Mouse (Mus musculus): ENCODE measurements around the gene Tsga13. TPM values are rescaled to one million over a fixed set of nuclear protein-coding genes. Genes with fewer than 3 reads are reported as not detected.

Gene Tsga13
- 0.15 and 0.35 TPM in 2 replicates for polyA plus RNA-seq (2015; fragmentation: Nextera tagmentation; extraction: Ambion mirVana)

DNA sequence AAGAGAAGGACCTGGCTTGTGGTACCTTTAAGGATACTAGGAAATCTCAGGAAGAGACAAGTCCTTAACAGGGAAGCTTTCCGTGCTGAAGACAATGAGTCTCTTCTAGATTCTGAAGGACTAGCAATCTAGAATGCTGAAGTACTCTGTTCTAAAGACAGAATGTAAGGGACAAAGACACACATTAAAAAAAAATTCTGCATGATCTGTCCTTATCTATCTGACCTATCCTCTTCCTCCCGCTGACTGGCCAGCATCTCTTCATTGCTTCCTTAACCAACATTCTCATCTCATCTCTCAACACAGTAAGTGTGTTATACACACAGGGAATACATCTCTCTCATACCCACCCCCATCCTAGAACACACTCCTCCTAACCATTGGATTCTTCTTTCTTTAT, at the start of gene Tsga13:
TSS of gene Tsga13 (minus strand) at position 101 of the 400 bp plus-strand sequence.
- Histone ChIP-seq H3K4me1 (no peaks in the 10 kb centered on the region), H3K4me2 (no peak within 1 kb of the TSS), H3K27ac (no peak within 1 kb of the TSS), H3K27me3 (replicated peaks) (no peaks in the 10 kb centered on the region), H3K9me3 (no peaks in the 10 kb centered on the region), H3K4me3 (replicated peaks) (no peak within 1 kb of the TSS), H3K9ac (no peak within 1 kb of the TSS), H3K36me3 (no peaks in the 10 kb centered on the region)
- WGBS = 90% methylated on average over 2 of the region's 2 CpGs
- ATAC-seq (ENCODE audit: insufficient read depth, low FRiP score, low read depth) = no peak

DNA sequence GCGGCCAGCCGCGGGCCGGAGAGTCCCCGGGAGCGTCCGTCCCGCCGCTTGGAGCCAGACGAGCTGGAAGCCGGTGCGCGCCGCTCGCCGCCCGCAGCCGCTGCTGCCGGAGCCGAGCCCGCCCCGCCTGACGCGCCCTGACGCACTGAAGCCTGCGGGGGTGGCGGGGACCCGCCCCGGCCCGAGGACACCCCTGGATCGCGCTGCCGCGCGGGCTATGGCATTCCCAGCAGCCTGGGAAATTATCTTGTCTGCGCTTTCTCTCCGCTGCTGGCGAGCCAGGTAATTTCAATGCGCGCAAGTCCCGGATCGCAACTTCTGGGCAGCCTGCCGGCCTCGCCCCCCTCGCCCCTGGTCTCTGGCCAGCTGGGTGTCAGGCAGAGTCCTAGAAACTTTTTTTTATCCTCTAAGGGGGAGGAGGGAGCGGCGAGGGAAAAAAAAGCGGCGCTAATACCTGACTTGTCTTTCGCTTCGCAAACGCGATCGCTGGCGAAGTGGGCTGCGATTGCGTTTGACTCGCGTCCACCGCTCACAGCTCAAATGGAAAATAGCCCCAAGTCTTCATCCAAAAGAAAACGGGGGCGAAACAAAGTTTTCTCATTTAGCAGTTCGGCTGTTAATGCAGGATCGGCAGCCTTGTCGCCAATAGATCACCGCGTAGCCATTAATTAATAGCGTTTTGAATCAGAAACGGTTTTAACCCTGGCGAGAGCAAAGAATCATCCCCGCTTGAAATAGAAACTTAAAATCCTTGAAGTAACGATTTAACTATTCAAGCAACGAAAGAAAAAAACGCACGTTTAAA, 43.6 kb upstream of the Tsga13 start, which contains the start of gene Klf14:
TSS of gene Klf14 (minus strand) at position 343 of the 805 bp plus-strand sequence.
- ATAC-seq (ENCODE audit: insufficient read depth, low FRiP score, low read depth) = peak; percentile 47; the same call in 1 of the 2 replicates
- under 1% methylated on average over 71 of the region's 75 CpGs for WGBS
- Histone ChIP-seq H3K4me1 (0 out of 2 replicates have a peak, but pooled peaks cover 5% of the 10 kb centered on the region), H3K27ac (peak within 1 kb of the TSS; percentile 21; the same call in 1 of the 2 replicates), H3K36me3 (0 out of 2 replicates have a peak, but pooled peaks cover 3% of the 10 kb centered on the region), H3K4me2 (peak within 1 kb of the TSS; percentile 93), H3K9me3 (peaks cover 22% of the 10 kb centered on the region), H3K27me3 (replicated peaks) (peaks cover 43% of the 10 kb centered on the region), H3K9ac (no peak within 1 kb of the TSS), H3K4me3 (replicated peaks) (peak within 1 kb of the TSS; percentile 54)

DNA sequence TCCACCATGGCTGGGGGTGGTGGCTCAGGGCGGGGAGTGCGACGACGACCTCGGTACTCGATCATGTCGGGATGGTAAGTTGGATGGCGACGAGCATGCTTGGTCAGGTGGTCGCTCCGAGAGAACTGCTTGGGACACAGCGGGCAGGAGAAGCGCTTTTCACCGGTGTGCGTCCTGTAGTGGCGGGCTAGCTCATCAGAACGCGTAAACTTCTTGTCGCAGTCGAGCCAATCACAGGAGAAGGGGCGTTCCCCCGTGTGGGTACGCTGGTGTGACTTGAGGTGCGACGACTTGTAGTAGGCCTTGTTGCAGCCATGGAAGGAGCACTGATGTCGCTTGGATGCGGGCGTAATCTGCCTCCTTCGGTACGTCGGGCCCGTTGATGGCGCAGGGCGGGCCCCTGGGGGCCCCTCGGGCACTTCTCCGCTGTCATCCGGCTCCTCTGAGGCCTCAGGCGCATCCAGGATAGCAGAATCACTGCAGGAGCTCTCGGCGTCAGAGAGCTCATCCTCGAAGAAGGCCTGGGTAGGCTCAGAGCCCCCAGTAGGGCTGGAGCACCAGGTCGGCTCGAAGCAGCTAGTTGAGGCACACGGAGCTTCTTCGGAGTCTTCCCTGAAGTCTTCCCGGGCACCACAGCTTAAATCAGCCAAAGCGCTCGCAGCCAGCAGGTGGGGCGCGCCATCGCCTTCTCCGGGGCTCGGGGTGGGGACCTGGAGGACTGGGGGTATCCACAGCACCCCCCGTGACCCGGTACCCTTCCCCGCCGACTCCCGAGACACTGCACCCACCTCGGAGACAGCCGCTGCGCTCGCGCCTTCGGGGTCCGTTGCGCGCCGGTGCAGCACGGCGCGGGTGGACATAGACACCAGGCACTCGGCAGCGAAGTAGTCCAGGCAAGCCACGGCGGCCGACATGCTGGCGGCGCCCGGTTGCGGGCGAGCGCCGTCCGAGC, 42.7 kb upstream of the Tsga13 start:
- ATAC-seq (ENCODE audit: insufficient read depth, low FRiP score, low read depth) = peak; percentile 22; the same call in 1 of the 2 replicates
- Histone ChIP-seq H3K9me3 (peaks cover 22% of the 10 kb centered on the region), H3K27me3 (replicated peaks) (peaks cover 38% of the 10 kb centered on the region), H3K9ac (no peak overlapping the region), H3K4me2 (peak overlapping the region; percentile 93), H3K27ac (peak overlapping the region; percentile 21; the same call in 1 of the 2 replicates), H3K4me3 (replicated peaks) (peak overlapping the region; percentile 54), H3K36me3 (0 out of 2 replicates have a peak, but pooled peaks cover 3% of the 10 kb centered on the region), H3K4me1 (0 out of 2 replicates have a peak, but pooled peaks cover 5% of the 10 kb centered on the region)
- WGBS = 5% methylated on average over 84 of the region's 84 CpGs

DNA sequence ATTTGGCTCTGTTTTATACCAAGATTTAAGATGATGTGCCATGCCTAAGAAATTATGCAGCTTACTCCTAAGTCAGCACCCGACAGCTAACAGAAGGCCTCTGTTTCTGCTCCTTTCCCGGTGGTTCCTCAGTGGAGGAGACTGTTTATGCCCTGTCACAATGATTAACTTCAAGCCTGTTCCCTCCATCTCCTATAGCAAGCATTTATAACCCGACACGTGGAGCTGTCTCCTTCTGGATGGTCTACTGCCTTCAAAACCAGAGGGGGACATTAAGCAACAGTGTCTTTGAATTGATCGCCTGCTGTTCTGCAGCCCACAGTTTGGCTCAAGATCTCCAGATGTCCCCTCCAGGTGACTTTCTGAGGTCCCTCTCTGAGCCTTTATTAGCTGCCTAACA, 23.9 kb upstream of the Tsga13 start:
- Histone ChIP-seq H3K4me3 (replicated peaks) (no peak overlapping the region), H3K4me2 (no peak overlapping the region), H3K4me1 (no peaks in the 10 kb centered on the region), H3K36me3 (no peaks in the 10 kb centered on the region), H3K27ac (no peak overlapping the region), H3K9me3 (no peaks in the 10 kb centered on the region), H3K9ac (no peak overlapping the region), H3K27me3 (replicated peaks) (no peaks in the 10 kb centered on the region)
- 33% methylated on average over 5 of the region's 5 CpGs for WGBS
- ATAC-seq (ENCODE audit: insufficient read depth, low FRiP score, low read depth) = no peak

DNA sequence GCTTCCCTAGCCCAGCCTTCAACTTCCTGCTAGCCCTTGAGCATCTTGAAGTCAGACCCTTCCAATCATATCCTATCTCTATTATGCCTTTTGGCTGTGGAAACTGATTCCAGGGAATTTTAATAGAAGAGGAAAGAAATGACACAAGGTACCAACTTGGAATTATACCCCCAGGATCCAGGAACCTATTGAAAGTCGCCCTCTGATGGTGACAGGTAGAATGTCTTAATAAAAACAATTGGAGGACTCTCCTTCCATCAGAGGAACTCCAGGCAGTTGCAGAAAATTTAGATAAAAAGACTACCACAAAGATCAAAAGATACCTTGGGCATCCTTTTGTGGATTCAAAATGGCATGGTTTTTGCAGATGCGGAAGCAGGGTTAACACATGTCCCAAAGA, 7.4 kb upstream of the Tsga13 start:
- no peak for ATAC-seq (ENCODE audit: insufficient read depth, low FRiP score, low read depth)
- no peaks in the 10 kb centered on the region for H3K27me3 ChIP-seq (replicated peaks)
- no peaks in the 10 kb centered on the region for H3K36me3 ChIP-seq
- H3K9me3 ChIP-seq = no peaks in the 10 kb centered on the region
- H3K4me1 ChIP-seq = no peaks in the 10 kb centered on the region
- no peak overlapping the region for H3K4me3 ChIP-seq (replicated peaks)
- no peak overlapping the region for H3K4me2 ChIP-seq
- H3K27ac ChIP-seq = no peak overlapping the region
- WGBS = 44% methylated on average over 2 of the region's 2 CpGs
- no peak overlapping the region for H3K9ac ChIP-seq

DNA sequence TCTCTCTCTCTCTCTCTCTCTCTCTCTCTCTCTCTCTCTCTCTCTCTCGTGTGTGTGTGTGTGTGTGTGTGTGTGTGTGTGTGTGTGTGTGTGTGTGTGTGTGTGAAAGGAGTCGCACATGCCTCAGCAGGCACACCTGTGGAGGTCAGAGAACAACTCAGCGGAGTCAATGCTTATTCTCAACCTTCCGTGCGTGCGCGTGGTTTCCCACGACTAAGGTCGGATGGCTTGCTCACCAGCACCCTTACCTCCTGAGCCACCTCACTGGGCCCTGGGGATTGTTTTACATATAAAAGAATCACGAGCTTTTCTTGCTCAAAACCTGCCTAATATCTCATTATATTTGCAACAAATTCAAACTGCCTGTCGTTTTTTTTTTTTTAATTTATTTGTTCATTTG, 6.5 kb upstream of the Tsga13 start:
- no peak for ATAC-seq (ENCODE audit: insufficient read depth, low FRiP score, low read depth)
- Histone ChIP-seq H3K4me2 (no peak overlapping the region), H3K36me3 (no peaks in the 10 kb centered on the region), H3K4me1 (no peaks in the 10 kb centered on the region), H3K4me3 (replicated peaks) (no peak overlapping the region), H3K27me3 (replicated peaks) (no peaks in the 10 kb centered on the region), H3K27ac (no peak overlapping the region), H3K9me3 (no peaks in the 10 kb centered on the region), H3K9ac (no peak overlapping the region)
- 59% methylated on average over 10 of the region's 11 CpGs for WGBS

DNA sequence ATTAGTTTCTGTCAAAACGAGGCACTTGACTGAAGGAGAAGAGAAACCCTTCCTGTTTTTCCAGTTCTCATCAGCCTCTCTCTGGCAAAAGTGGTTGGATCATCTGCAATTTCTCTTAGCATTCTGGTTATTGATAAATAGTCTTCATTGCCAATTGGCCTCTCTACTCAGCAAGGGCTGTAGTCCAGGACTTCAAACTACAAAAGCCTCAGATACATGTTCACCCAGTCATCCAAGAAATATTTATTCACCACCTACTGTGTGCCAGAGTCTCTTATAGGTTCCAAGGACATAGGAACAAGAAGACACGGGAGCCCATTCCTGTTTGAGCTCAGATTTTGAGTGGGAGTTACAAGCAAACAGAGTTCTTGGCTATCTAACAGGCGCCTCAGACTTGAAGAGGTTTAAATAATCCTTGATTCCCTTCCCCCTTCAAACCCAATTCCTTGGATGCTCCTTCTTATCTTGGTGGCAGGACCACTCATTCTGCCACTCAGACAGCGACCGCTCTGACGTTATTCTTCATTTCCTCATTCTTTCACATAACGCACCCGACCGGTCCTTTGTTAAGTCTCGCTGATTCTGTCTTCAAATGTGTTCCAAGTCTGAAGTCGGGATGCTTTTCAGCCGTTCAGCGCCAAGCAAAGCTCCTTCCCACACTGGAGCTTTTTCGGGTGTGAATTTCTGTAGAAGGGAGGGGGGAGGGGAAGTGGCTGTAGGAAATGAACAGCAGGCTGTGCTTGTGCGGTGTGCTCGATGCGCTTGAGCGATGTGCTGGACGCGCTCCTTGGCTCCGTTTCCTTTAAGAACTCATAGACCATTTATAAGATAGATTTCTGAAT, 5.7 kb upstream of the Tsga13 start:
- H3K9me3 ChIP-seq = no peaks in the 10 kb centered on the region
- H3K4me3 ChIP-seq (replicated peaks) = no peak overlapping the region; the same call in 1 of the 2 replicates
- peak overlapping the region; percentile 38 for H3K4me2 ChIP-seq
- no peaks in the 10 kb centered on the region for H3K36me3 ChIP-seq
- no peak for ATAC-seq (ENCODE audit: insufficient read depth, low FRiP score, low read depth)
- H3K27me3 ChIP-seq (replicated peaks) = no peaks in the 10 kb centered on the region
- H3K4me1 ChIP-seq = no peaks in the 10 kb centered on the region
- H3K27ac ChIP-seq = 0 out of 2 replicates have a peak overlapping the region, but pooled peaks have one; percentile 17
- WGBS = 48% methylated on average over 21 of the region's 21 CpGs
- H3K9ac ChIP-seq = no peak overlapping the region

DNA sequence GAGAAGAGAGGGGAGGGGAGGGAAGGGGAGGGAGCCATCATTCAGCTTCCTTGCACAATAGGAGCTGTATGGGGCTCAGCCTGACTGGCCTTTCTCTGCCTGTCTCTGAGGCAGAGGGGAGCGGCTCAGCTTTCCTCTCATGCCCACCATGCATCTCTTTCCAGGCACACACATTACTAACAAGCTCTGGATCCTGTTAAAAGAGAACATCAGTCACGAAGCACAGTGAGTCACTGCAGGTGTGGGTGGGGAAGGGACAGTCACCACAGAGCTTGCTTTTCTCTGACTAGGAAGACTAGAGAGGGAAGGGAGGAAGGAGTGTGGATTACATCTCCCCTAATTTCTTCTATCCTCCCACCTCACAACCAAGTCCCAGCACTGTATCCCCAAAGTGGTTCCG, 7.4 kb downstream of the Tsga13 start:
- Histone ChIP-seq H3K36me3 (no peaks in the 10 kb centered on the region), H3K4me2 (no peak overlapping the region), H3K9me3 (no peaks in the 10 kb centered on the region), H3K27ac (no peak overlapping the region), H3K4me1 (no peaks in the 10 kb centered on the region), H3K27me3 (replicated peaks) (no peaks in the 10 kb centered on the region), H3K9ac (no peak overlapping the region), H3K4me3 (replicated peaks) (no peak overlapping the region)
- 49% methylated on average over 3 of the region's 3 CpGs for WGBS
- no peak for ATAC-seq (ENCODE audit: insufficient read depth, low FRiP score, low read depth)

DNA sequence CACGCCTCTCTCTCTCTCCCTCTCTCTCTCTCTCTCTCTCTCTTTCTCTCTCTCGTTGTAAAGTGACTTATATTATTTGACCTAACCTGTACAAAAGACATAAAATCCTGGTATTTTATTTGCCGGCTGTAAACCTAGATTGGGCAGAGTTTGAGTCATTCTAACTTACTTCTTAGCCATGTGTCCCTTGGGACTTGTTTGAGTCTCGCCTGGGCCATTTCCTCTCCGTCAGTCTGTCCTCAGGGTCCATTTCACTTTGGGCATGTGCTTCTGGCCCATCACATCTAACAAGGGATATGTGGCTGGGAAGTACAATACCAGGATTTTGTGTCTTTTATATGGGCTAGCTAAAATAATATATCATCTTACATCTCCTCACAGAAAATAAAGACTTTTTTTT, 10.5 kb downstream of the Tsga13 start:
- no peak for ATAC-seq (ENCODE audit: insufficient read depth, low FRiP score, low read depth)
- no peak overlapping the region for H3K4me2 ChIP-seq
- no peak overlapping the region for H3K27ac ChIP-seq
- H3K4me1 ChIP-seq = no peaks in the 10 kb centered on the region
- H3K36me3 ChIP-seq = no peaks in the 10 kb centered on the region
- no peak overlapping the region for H3K4me3 ChIP-seq (replicated peaks)
- H3K9ac ChIP-seq = no peak overlapping the region
- H3K9me3 ChIP-seq = no peaks in the 10 kb centered on the region
- no peaks in the 10 kb centered on the region for H3K27me3 ChIP-seq (replicated peaks)
- WGBS = 72% methylated on average over 5 of the region's 5 CpGs

DNA sequence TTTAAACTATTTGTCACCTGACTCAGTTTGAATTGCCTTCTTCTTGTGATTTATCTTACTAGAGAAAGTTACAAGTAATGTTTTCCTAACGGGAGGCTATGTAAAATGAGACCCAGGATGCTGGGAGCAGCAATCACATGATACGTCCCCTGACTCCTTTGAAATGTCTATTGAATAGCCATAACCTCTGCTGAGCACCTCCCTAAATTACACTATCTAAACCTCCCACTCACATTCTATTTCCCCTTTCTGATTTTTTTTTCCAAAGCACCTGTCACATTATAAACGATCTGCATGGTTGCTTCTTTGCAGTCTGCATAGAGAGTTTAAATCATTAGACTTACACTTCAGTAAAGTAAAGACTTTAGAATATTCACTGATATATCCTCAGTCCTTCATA, 11.3 kb downstream of the Tsga13 start:
- no peak overlapping the region for H3K4me2 ChIP-seq
- no peaks in the 10 kb centered on the region for H3K4me1 ChIP-seq
- H3K27ac ChIP-seq = no peak overlapping the region
- H3K9me3 ChIP-seq = no peaks in the 10 kb centered on the region
- no peaks in the 10 kb centered on the region for H3K36me3 ChIP-seq
- ATAC-seq (ENCODE audit: insufficient read depth, low FRiP score, low read depth) = no peak
- H3K27me3 ChIP-seq (replicated peaks) = no peaks in the 10 kb centered on the region
- no peak overlapping the region for H3K9ac ChIP-seq
- 35% methylated on average over 3 of the region's 3 CpGs for WGBS
- no peak overlapping the region for H3K4me3 ChIP-seq (replicated peaks)

DNA sequence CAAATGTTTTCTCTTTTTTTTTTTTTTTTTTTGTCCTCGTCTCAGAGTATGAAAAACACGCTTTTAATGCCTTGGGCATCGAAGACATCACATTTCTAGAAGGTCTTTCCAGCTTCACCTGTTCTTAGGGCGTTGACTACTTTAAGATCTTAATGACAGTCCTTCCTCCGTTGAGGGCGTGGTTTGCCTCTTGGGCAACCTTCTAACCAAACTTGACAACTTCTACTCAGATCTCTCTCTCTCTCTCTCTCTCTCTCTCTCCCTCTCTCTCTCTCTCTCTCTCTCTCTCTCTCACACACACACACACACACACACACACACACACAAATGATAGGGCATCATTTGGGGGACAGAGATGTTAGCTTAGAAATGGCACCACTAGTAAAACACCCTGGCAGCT, 17.9 kb downstream of the Tsga13 start:
- 62% methylated on average over 6 of the region's 6 CpGs for WGBS
- Histone ChIP-seq H3K4me3 (replicated peaks) (no peak overlapping the region), H3K4me2 (peak overlapping the region; percentile 63), H3K9ac (no peak overlapping the region), H3K36me3 (no peaks in the 10 kb centered on the region), H3K9me3 (no peaks in the 10 kb centered on the region), H3K27me3 (replicated peaks) (no peaks in the 10 kb centered on the region), H3K4me1 (peaks cover 3% of the 10 kb centered on the region; the same call in 1 of the 2 replicates), H3K27ac (no peak overlapping the region)
- no peak for ATAC-seq (ENCODE audit: insufficient read depth, low FRiP score, low read depth)
